Mouse (Mus musculus) left cerebral cortex, adult 2 months (tissue): ENCODE measurements around the gene Cldn11. TPM values are rescaled to one million over a fixed set of nuclear protein-coding genes. Genes with fewer than 3 reads are reported as not detected.
A peak's percentile ranks its signal among the peaks of the same experiment; 100 is the strongest.
"Not testable (repeated sequence)": the region's sequence is repeated elsewhere in the genome, so short reads cannot be mapped to it uniquely, and the experiment has no call there.

Experiments
- DNase-seq, 2 experiments: peaks; one replicate each; pipeline ENCODE4 v3.0.0; 2021 to 2022; ENCODE audit warnings: low spot score in 2 of 2, mixed read lengths in 1 of 2; ENCODE audit errors: extremely low spot score in 1 of 2
- H3K27ac ChIP-seq: fragments of 200-600 bp; 2 replicates; pipeline ENCODE4 v1.8.1; 2022
- H3K4me3 ChIP-seq: fragments of 200-600 bp; 2 replicates; pipeline ENCODE4 v1.8.1; 2022
- CTCF ChIP-seq: fragments of 200-600 bp; IDR thresholded peaks from 2 replicates; pipeline ENCODE4 v1.8.1; 2022; ENCODE audit warnings: antibody characterized with exemption, mild to moderate bottlenecking, moderate library complexity
- intact Hi-C: fragments of 180-260 bp; cut with DNase I; formaldehyde crosslinking; loops from one replicate; pipeline ENCODE4 v1.15.1; 2025
- total RNA-seq, 2 experiments: library from RNA; stranded (reverse); gene quantifications; 2 replicates each; pipeline ENCODE4 v1.2.3; 2021

The Cldn11 gene
- total RNA-seq, 2 experiments from 2014 or later, result 73.8 to 75.7 TPM

DNA sequence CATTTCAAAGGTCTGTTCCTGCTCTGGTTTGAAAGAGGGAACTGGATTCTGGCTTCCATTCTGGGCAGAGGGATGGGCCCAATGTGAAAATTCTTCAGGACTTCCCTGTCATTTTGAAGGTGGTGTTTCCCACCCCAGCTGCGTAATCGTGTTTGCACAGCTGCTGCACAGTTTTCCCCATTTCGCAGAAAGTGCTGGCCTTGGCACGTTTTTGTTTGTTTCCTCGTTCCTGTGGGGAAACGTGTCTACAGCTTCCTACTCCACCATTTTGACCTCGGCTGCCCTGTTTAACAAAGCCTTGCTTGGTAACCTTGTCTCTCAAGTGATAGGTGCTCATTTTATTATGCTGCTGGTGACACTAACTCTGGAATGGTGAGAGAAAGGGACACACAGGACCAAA, 15.0 kb upstream of the Cldn11 start:
- DNase-seq, result no peak
- H3K27ac ChIP-seq, result no peak overlapping the region
- no peak for TF ChIP-seq CTCF
- intact Hi-C loops, result loop anchor here (10.0 kb wide), 2 partner anchors 440 to 540 kb away; partner anchors contain the start of genes Actrt3 and Lrrc31
- no peak overlapping the region for H3K4me3 ChIP-seq

DNA sequence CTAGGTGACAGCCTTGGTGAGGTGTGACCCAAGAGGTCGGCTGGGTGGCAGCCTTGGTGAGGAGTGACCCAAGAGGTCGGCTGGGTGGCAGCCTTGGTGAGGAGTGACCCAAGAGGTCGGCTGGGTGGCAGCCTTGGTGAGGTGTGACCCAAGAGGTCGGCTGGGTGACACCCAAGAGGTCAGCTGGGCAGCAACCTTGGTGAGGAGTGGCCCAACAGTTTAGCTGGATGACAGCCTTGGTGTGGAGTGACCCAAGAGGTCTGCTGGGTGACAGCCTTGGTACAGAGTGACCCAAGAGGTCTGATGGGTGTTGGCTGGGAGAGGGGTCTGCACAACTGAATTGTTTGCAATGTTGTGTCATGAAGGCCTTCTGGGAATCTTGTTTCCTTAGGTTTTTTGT, 13.1 kb upstream of the Cldn11 start:
- not testable (repeated sequence) for H3K4me3 ChIP-seq, H3K27ac ChIP-seq, DNase-seq
- intact Hi-C loops, result loop anchor here (10.0 kb wide), 2 partner anchors 442 to 542 kb away; partner anchors contain the start of genes Actrt3 and Lrrc31

DNA sequence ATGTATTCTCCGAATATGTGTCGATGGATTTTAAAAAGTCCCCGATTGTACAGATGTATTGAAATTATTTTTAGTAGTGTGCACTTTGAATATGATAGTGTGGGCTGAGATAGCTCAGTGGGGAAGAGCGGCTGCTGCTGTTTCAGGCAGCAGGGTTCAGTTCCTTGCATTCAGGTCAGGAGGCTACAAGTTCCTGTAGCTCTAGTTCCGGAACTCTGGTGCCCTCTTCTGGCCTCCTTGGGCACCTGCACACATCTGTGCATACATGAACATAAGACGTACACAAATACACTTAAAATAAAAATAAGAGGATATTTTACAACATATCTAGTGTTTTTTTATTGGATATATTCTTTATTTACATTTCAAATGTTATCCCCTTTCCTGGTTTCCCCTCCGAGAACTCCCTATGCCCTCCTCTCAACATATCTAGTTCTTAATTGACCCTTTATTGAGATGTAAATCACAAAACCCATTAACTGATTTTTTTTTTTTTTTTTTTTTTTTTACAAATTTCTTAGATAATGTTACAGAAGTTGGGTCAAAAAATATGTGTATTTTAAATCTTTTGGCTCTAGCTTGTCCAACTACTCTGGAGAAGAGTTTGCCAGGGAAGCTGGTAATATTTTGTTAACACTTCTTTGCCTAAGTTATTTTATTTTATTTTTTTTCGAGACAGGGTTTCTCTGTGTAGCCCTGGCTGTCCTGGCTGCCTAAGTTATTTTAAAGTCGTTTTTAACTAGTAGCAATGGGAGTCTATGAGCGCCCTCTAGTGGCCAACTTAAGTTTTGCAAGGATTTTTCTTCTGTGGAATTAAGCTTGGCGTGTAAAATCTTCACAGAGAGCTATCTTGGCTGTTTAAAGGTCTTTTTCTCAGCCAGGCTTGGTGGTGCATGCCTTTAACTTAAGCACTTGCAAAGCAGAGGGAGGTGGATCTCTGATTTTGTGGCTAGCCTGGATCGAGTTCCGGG, 11.0 kb upstream of the Cldn11 start:
- peak; percentile 68 to 80 for DNase-seq
- H3K4me3 ChIP-seq, result no peak overlapping the region
- peak; percentile 78 for TF ChIP-seq CTCF
- no peak overlapping the region for H3K27ac ChIP-seq
- intact Hi-C loops, result loop anchor here (1.0 to 10.0 kb wide), 3 partner anchors 81 to 544 kb away; partner anchors contain the start of genes Actrt3 and Lrrc31

DNA sequence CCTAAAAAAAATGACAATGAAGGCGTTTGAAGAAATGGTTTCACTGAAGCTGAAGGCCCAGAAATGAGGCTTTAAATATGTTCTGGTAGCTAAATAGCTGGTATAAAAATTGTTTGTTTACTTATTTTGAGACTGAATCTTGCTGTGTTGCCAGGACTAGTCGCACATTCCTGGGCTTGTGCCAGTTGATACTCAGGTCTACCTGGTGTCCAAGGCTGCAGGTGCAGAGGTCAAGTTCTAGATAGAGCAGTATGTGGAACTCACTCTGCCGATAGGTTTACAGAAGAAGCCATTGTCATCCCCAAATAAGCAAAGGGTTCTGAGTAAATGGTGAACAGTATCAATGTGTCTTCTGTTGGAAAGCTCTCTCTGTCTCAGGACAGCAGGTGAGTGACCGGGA, 8.1 kb upstream of the Cldn11 start:
- Histone ChIP-seq H3K27ac (no peak overlapping the region), H3K4me3 (no peak overlapping the region)
- TF ChIP-seq CTCF, result no peak
- DNase-seq, result no peak
- intact Hi-C loops, result loop anchor here (10.0 kb wide), 1 partner anchor 183 kb away; no protein-coding TSS in a partner anchor

DNA sequence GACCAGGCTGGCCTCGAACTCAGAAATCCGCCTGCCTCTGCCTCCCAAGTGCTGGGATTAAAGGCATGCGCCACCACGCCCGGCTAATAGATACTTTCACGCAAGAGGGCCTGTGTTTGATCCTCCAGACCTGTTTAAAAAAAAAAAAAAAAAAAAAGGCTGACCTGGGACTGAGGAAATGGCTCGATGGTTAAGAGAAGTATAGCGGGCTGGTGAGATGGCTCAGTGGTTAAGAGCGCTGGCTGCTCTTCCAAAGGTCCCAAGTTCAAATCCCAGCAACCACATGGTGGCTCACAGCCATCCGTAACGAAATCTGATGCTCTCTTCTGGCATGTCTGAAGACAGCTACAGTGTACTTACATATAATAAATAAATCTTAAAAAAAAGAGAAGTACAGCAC, 4.5 kb upstream of the Cldn11 start:
- not testable (repeated sequence) for H3K27ac ChIP-seq, DNase-seq, H3K4me3 ChIP-seq
- intact Hi-C loops, result loop anchor here (5.0 to 10.0 kb wide), 2 partner anchors 92 to 180 kb away; no protein-coding TSS in a partner anchor

DNA sequence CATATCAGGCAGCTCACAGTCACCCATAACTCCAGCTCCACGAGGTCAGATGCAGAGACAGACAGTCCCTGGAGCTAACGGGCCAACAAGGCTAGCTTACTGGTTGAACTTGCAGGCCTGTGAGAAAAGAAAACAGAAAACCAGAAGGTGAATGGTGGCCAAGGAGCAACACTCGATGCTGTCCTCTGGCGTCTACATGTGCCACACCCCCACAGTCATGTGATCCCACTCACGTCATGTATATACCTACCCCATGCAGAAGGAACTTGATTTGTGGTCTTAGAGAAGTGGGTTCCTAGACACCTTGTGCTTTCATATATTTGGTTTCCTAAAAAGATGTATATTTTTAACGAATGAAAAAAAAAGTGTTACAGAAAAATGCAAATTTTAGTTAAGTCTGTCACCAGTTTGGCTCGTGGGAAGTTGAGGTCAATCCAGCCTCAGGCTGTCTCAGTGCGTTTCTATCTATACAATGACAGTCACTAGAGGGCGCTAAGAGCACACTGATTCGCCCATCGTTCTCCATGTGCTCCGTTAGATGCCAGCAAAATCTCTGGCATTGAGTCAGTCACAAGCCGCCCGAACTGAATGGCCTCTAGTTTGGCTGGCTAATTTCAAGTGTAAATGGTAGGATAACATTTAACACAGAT, 4.0 kb upstream of the Cldn11 start:
- intact Hi-C loops, result loop anchor here (1.0 to 10.0 kb wide), 4 partner anchors 92 to 458 kb away; no protein-coding TSS in a partner anchor

DNA sequence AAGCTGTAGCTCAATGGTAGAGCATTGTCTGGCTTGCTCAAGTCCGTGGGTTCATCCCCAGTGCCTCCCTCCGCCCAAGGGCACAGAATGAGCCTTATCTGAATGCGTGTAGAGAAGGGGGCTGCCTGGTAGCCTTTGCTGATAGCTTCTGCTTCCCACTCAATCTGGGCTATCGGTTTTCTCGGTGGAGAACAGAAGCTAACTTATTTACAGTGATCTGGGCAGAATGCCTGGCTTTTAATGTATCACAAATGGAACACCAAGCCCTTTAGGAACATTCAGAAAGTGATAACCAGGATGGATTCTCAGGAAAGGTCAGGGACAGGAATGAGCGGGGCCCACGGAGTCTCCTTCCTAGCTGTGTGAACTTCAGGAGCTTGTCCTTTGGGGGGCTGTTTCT, 1.1 kb upstream of the Cldn11 start:
- no peak overlapping the region for H3K27ac ChIP-seq
- intact Hi-C loops, result loop anchor here (5.0 to 10.0 kb wide), 2 partner anchors 89 to 176 kb away; no protein-coding TSS in a partner anchor
- no peak overlapping the region for H3K4me3 ChIP-seq
- no peak for TF ChIP-seq CTCF
- no peak for DNase-seq

More for the DNA sequence above, 4.0 kb upstream of the Cldn11 start:
- Histone ChIP-seq H3K4me3 (no peak overlapping the region), H3K27ac (no peak overlapping the region)
- DNase-seq, result peak; percentile 73 to 76
- TF ChIP-seq CTCF, result peak; percentile 92

DNA sequence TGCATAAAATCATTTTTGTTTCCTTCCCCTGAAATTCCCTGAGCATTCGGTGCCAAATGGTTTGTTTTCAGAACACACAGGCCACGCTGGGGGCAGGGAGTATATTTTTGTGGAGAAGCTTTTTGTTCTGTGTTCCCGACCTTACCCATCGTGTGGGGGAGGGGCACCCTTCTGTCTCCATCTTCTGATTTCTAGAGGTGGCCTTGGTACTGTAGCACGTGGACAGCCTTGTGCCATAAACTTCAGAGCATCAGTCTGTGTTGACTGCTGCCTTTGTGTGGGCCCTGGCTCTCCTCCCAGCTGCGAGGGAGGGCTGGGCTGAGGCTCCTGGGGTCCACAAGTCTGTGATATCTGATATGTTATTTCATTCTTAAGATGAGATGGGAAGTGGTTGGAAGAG, 2.4 kb downstream of the Cldn11 start:
- H3K27ac ChIP-seq, result peak overlapping the region; percentile 53; the same call in 1 of the 2 replicates
- peak overlapping the region; percentile 19; the same call in 1 of the 2 replicates for H3K4me3 ChIP-seq
- TF ChIP-seq CTCF, result no peak
- intact Hi-C loops, result no loop called here
- DNase-seq, result peak in 1 of 2 experiments; percentile 34

- H3K4me3 ChIP-seq, result no peak overlapping the region
- H3K27ac ChIP-seq, result no peak overlapping the region
- intact Hi-C loops, result no loop called here
- no peak for TF ChIP-seq CTCF
- no peak for DNase-seq
These were observed 6.4 kb downstream of the Cldn11 start for GRCm38 (mm10) chr3:31156126-31156525.

- no peak for DNase-seq
- intact Hi-C loops, result no loop called here
- Histone ChIP-seq H3K27ac (no peak overlapping the region), H3K4me3 (no peak overlapping the region)
- no peak for TF ChIP-seq CTCF
These were observed 8.1 kb downstream of the Cldn11 start for GRCm38 (mm10) chr3:31157776-31158175.

GRCm38 (mm10) chr3:31160046-31160445, 10.3 kb downstream of the Cldn11 start:
- intact Hi-C loops, result no loop called here
- DNase-seq, result no peak
- Histone ChIP-seq H3K27ac (no peak overlapping the region), H3K4me3 (no peak overlapping the region)
- no peak for TF ChIP-seq CTCF

DNA sequence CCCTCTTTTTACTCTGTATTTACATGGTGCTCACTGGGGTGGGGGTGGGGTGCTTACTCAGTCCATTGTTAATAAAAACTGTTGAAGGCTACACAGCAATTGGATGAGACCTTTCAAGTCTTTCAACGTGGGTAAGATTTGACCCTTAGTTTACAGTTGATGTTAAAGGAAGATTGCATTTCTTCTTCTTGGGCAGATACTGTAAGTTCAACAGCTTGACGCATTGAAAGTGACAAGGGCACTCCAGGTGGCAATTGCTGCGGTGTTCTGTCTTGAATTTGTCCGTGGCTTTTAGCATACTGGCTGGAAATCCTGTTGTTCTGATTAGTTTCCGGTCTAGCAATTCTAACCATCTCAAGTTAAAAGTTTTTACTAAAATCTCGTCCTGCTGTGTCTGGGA, 11.6 kb downstream of the Cldn11 start:
- intact Hi-C loops, result no loop called here
- no peak overlapping the region for H3K4me3 ChIP-seq
- no peak overlapping the region for H3K27ac ChIP-seq
- no peak for TF ChIP-seq CTCF
- DNase-seq, result no peak
